Mouse (Mus musculus) cerebellum, adult 2 months (tissue): ENCODE results near the gene Gabrr3.

Source experiments
- CTCF ChIP-seq: fragments of 200-500 bp; IDR thresholded peaks from 2 replicates; pipeline ENCODE4 v1.5.1; 2011; ENCODE audit warnings: low read depth, mild to moderate bottlenecking, control low read depth, low read length, moderate library complexity, borderline replicate concordance; ENCODE audit not compliant: insufficient read depth
- POLR2A ChIP-seq: fragments of 200-500 bp; IDR thresholded peaks from 2 replicates; pipeline ENCODE4 v1.6.1; 2011; ENCODE audit warnings: low read length, control low read depth, borderline replicate concordance; ENCODE audit not compliant: insufficient read depth

GRCm38 (mm10) chr16:59409800-59410199 is 2.7 kb downstream of the Gabrr3 start:
- no peak for TF ChIP-seq CTCF
- TF ChIP-seq POLR2A = no peak
